Mouse (Mus musculus) small intestine, adult 2 months (tissue): ENCODE results near the gene Il34.

Source experiments
- CTCF ChIP-seq: fragments of 200-500 bp; IDR thresholded peaks from 2 replicates; pipeline ENCODE4 v1.5.1; 2012; ENCODE audit warnings: low read depth, mild to moderate bottlenecking, control low read depth, inconsistent platforms, low read length, moderate library complexity, mixed read lengths; ENCODE audit not compliant: insufficient replicate concordance, insufficient read length; ENCODE audit errors: extremely low read depth
- POLR2A ChIP-seq: fragments of 200-500 bp; IDR thresholded peaks from 2 replicates; pipeline ENCODE4 v1.6.1; 2012; ENCODE audit warnings: low read depth, mild to moderate bottlenecking, control low read depth, inconsistent platforms, low read length, moderate library complexity

DNA sequence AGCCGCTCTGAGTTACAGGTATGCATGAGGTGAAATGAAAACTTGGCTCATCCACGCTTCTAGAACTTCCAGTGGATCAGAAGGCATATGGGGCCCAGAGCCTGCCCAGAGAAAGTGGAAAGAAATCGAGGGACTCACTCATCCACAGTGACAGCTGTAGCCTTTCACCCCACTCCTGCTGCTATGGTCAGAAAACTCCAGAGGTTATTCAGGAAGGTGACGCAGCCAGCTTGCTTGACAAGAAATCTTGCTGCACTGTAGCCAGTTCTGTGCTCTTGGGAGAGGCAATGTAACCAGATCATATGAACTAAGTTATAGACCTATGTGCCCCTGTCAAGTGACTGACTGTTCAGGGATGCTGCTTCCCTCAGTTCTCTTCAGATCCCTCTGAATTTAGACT is 109.7 kb downstream of the Il34 start:
- TF ChIP-seq CTCF = no peak
- TF ChIP-seq POLR2A = no peak
